Mouse (Mus musculus) retina, embryonic 14.5 days (tissue): ENCODE measurements around the gene Olfr1085.
"Not testable (repeated sequence)": the region's sequence is repeated elsewhere in the genome, so short reads cannot be mapped to it uniquely, and the experiment has no call there.

Experiments used
- DNase-seq: peaks from one replicate; pipeline ENCODE4 v3.0.0-alpha.2; 2015; ENCODE audit warnings: low spot score

Gene Olfr1085

DNA sequence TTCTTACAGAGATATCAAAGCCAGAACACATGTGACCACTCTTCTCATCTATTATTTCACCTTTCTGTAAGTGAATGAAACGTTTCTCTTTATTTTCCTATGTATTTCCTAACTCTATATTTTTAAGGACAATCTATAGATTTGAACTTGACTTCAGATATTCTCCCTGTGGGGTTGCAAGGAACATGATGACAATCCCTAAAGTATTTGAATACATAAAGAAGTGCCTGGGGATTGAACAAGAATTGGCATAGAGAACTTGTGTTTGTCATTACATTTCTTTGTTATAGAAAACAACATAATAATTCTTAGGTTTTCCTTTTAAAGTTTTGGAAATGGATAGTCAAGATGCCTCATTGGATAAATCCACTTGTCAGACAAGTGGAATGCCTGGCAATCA lies at the start of gene Olfr1085:
Gene Olfr1085 (minus strand): TSS at position 101 of the 400 bp plus-strand sequence.
- no peak for DNase-seq

DNA sequence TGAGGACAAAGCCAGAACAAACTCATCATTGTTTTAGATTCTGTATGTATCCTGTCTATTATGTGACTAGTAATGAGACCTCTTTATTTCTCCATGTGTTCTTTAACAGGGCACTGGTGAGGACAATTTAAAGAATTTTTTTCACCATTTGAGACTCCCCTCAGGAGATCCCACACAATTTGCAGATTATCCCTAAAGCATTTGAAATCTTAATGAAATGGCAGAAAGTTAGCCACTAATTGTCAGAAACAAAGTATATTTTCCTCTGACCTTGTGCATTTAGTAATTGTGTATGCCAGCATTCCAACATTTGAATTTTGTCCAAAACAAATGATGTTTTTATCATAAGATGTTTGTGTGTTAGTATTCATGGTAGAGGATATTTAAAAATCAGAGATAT lies 36.5 kb upstream of the Olfr1085 start, which contains the start of gene Olfr1087:
Gene Olfr1087 (minus strand): TSS at position 101 of the 400 bp plus-strand sequence.
- DNase-seq, result no peak

GRCm38 (mm10) chr2:86679992-86680391 lies 18.2 kb upstream of the Olfr1085 start, which contains the start of gene Olfr1086:
Gene Olfr1086 (minus strand): TSS chr2:86680092.
- no peak for DNase-seq

DNA sequence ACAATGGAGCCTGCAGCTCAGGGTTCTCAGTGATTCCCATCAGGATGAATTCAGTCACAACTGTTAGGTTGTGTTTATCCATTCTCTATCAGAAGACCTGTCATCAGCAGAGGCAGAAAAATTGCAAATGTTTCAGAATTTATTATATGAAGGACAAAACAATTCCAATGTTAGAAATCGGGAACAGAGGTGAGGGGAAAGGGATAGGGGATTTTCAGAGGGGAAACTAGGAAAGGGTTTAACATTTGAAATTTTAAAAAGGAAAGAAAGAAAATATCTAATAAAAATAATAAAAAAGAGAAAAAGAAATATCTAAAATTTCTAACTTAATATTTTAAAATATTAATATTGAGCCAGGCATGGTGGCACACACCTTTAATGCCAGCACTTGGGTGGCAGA lies 22.2 kb downstream of the Olfr1085 start, which contains the start of gene Olfr1084:
Gene Olfr1084 (minus strand): TSS at position 101 of the 400 bp plus-strand sequence.
- not testable (repeated sequence) for DNase-seq
